ENCODE assay signal across 16 mouse cellular contexts in genomic region chr10:25371336-25371735, GRCm38 (mm10). TPM values are rescaled to one million over a fixed set of nuclear protein-coding genes. Genes with fewer than 3 reads are reported as not detected.
DNase-seq lines count a peak whose midpoint lies in the region; ATAC-seq lines count a peak whose summit lies in the region.
"Had no signal": no experiment of that assay in that cellular context is flagged by ENCODE, and none has a peak within 500 bp of the region (broad histone marks: within the 10 kb centered on the region; RNA-seq: fewer than 3 reads in every experiment).

No protein-coding gene starts in this region.

- no peak overlapping the region for H3K9ac ChIP-seq in heart, embryonic 13.5 days
- H3K9ac ChIP-seq in midbrain, embryonic 11.5 days (ENCODE audit: low read length) = no peak overlapping the region
- H3K9ac ChIP-seq in embryonic facial prominence, embryonic 14.5 days (ENCODE audit: low read depth, low read length) = no peak overlapping the region
- H3K9ac ChIP-seq in stomach, embryonic 15.5 days = no peak overlapping the region
- H3K9ac ChIP-seq: hindbrain, embryonic 15.5 days; neural tube, embryonic 13.5 days had no signal

- 69% methylated on average over 2 of the region's 2 CpGs for WGBS in heart, embryonic 13.5 days
- 75% methylated on average over 2 of the region's 2 CpGs for WGBS in midbrain, embryonic 11.5 days
- 73% methylated on average over 2 of the region's 2 CpGs for WGBS in midbrain, embryonic 10.5 days
- 34% methylated on average over 2 of the region's 2 CpGs for WGBS in embryonic facial prominence, embryonic 14.5 days
- WGBS in stomach, embryonic 15.5 days = 59% methylated on average over 2 of the region's 2 CpGs

- H3K27me3 ChIP-seq in heart, embryonic 13.5 days (replicated peaks) = no peaks in the 10 kb centered on the region
- H3K27me3 ChIP-seq in midbrain, embryonic 11.5 days (ENCODE audit: control insufficient read depth, insufficient read depth, low read length) = no peaks in the 10 kb centered on the region
- H3K27me3 ChIP-seq in midbrain, embryonic 10.5 days (ENCODE audit: low read depth, poor library complexity, severe bottlenecking) = no peaks in the 10 kb centered on the region
- no peaks in the 10 kb centered on the region for H3K27me3 ChIP-seq in embryonic facial prominence, embryonic 14.5 days (replicated peaks; ENCODE audit: control insufficient read depth, insufficient read depth, low read length)
- no peaks in the 10 kb centered on the region for H3K27me3 ChIP-seq in stomach, embryonic 15.5 days (replicated peaks)
- H3K27me3 ChIP-seq: hindbrain, embryonic 15.5 days; neural tube, embryonic 13.5 days had no signal

- H3K9me3 ChIP-seq in heart, embryonic 13.5 days = no peaks in the 10 kb centered on the region
- no peaks in the 10 kb centered on the region for H3K9me3 ChIP-seq in midbrain, embryonic 11.5 days (ENCODE audit: control insufficient read depth, low read length)
- H3K9me3 ChIP-seq in midbrain, embryonic 10.5 days (replicated peaks) = no peaks in the 10 kb centered on the region
- no peaks in the 10 kb centered on the region for H3K9me3 ChIP-seq in embryonic facial prominence, embryonic 14.5 days (ENCODE audit: control insufficient read depth, low read length)
- no peaks in the 10 kb centered on the region for H3K9me3 ChIP-seq in stomach, embryonic 15.5 days
- H3K9me3 ChIP-seq: G1E; hindbrain, embryonic 15.5 days; neural tube, embryonic 13.5 days had no signal

- H3K4me3 ChIP-seq in heart, embryonic 13.5 days = no peak overlapping the region
- H3K4me3 ChIP-seq in midbrain, embryonic 11.5 days (ENCODE audit: low read depth, low read length) = no peak overlapping the region
- H3K4me3 ChIP-seq in midbrain, embryonic 10.5 days = no peak overlapping the region
- H3K4me3 ChIP-seq in embryonic facial prominence, embryonic 14.5 days (ENCODE audit: low read depth, low read length) = no peak overlapping the region
- H3K4me3 ChIP-seq in stomach, embryonic 15.5 days (replicated peaks) = no peak overlapping the region
- H3K4me3 ChIP-seq: hindbrain, embryonic 15.5 days; neural tube, embryonic 13.5 days had no signal

- ATAC-seq in heart, embryonic 13.5 days (ENCODE audit: extremely low read depth, insufficient number of reproducible peaks, low FRiP score, low TSS enrichment) = no peak
- ATAC-seq in midbrain, embryonic 11.5 days (ENCODE audit: low FRiP score) = no peak
- no peak for ATAC-seq in embryonic facial prominence, embryonic 14.5 days (ENCODE audit: low read depth)
- no peak for ATAC-seq in stomach, embryonic 15.5 days (ENCODE audit: insufficient read depth, low FRiP score, low read depth)

- H3K4me1 ChIP-seq in heart, embryonic 13.5 days = peaks cover 80% of the 10 kb centered on the region
- H3K4me1 ChIP-seq in midbrain, embryonic 11.5 days (ENCODE audit: control insufficient read depth, insufficient read depth, low read length) = peaks cover 10% of the 10 kb centered on the region
- peaks cover 28% of the 10 kb centered on the region for H3K4me1 ChIP-seq in midbrain, embryonic 10.5 days
- peaks cover 62% of the 10 kb centered on the region for H3K4me1 ChIP-seq in embryonic facial prominence, embryonic 14.5 days (ENCODE audit: control insufficient read depth, insufficient read depth, low read length)
- peaks cover 12% of the 10 kb centered on the region; the same call in 1 of the 2 replicates for H3K4me1 ChIP-seq in stomach, embryonic 15.5 days

- DNase-seq in heart, adult 18-20 months = no peak
- DNase-seq in midbrain, embryonic 11.5 days (ENCODE audit: low spot score, missing footprints) = peak; percentile 81
- DNase-seq in midbrain, embryonic 10.5 days (ENCODE audit: low spot score) = no peak
- DNase-seq in embryonic facial prominence, embryonic 14.5 days (ENCODE audit: low spot score) = no peak
- DNase-seq in kidney, postnatal 36 days = no peak
- DNase-seq in right cerebral cortex, postnatal 4 days = no peak
- DNase-seq: adrenal gland, adult 8-10 months; kidney, adult 11 months; kidney, postnatal 14 days; lung, adult 18-20 months; thymus, postnatal 14 days had no signal

- H3K4me2 ChIP-seq in heart, embryonic 13.5 days = peak overlapping the region; percentile 39
- no peak overlapping the region for H3K4me2 ChIP-seq in midbrain, embryonic 11.5 days
- peak overlapping the region; percentile 29 for H3K4me2 ChIP-seq in embryonic facial prominence, embryonic 14.5 days (ENCODE audit: low read depth, low read length)
- no peak overlapping the region for H3K4me2 ChIP-seq in stomach, embryonic 15.5 days
- H3K4me2 ChIP-seq: neural tube, embryonic 13.5 days had no signal

- H3K36me3 ChIP-seq in heart, embryonic 13.5 days = no peaks in the 10 kb centered on the region
- H3K36me3 ChIP-seq in midbrain, embryonic 11.5 days (ENCODE audit: control insufficient read depth, insufficient read depth, low read length) = no peaks in the 10 kb centered on the region
- H3K36me3 ChIP-seq in midbrain, embryonic 10.5 days = no peaks in the 10 kb centered on the region
- H3K36me3 ChIP-seq in embryonic facial prominence, embryonic 14.5 days (ENCODE audit: control insufficient read depth, insufficient read depth, low read length) = no peaks in the 10 kb centered on the region
- H3K36me3 ChIP-seq in stomach, embryonic 15.5 days = no peaks in the 10 kb centered on the region
- H3K36me3 ChIP-seq: G1E; hindbrain, embryonic 15.5 days; neural tube, embryonic 13.5 days had no signal

- H3K27ac ChIP-seq in heart, embryonic 13.5 days (replicated peaks) = peak overlapping the region; percentile 52
- H3K27ac ChIP-seq in midbrain, embryonic 11.5 days (ENCODE audit: low read depth, low read length) = no peak overlapping the region
- no peak overlapping the region for H3K27ac ChIP-seq in midbrain, embryonic 10.5 days (replicated peaks)
- peak overlapping the region; percentile 84 for H3K27ac ChIP-seq in embryonic facial prominence, embryonic 14.5 days (replicated peaks; ENCODE audit: low read depth, low read length)
- peak overlapping the region; percentile 57; the same call in 1 of the 2 replicates for H3K27ac ChIP-seq in stomach, embryonic 15.5 days
- H3K27ac ChIP-seq: neural tube, embryonic 13.5 days had no signal

RNA-seq across cellular contexts. Expression of gene Epb41l2, which starts 11.7 kb away (rescaled TPM):
- 42.9 and 45.8 TPM in 2 replicates for polyA plus RNA-seq in heart, embryonic 13.5 days (2015; fragmentation: Nextera tagmentation; extraction: Ambion mirVana)
- total RNA-seq in heart, adult 18-20 months (2021) = 10 to 100 TPM; 38.5 to 38.7 TPM
- polyA plus RNA-seq in midbrain, embryonic 11.5 days (2014; fragmentation: Nextera tagmentation; extraction: Ambion mirVana) = 39.4 and 40.8 TPM in 2 replicates
- polyA plus RNA-seq in midbrain, embryonic 10.5 days (2016; fragmentation: Nextera tagmentation; extraction: Ambion mirVana) = 43.2 and 47.5 TPM in 2 replicates
- polyA plus RNA-seq in embryonic facial prominence, embryonic 14.5 days (2014; fragmentation: Nextera tagmentation; extraction: Ambion mirVana) = 86.7 and 90.3 TPM in 2 replicates
- 50.2 and 56.1 TPM in 2 replicates for polyA plus RNA-seq in stomach, embryonic 15.5 days (2015; fragmentation: Nextera tagmentation; extraction: Ambion mirVana)
- polyA plus RNA-seq: G1E had no signal

Comparison
In these comparisons a context has a peak if more than half of its experiments do, and no peak if none do; other contexts are left out.
1. H3K27ac ChIP-seq: peak in heart, embryonic 13.5 days (single experiment), embryonic facial prominence, embryonic 14.5 days (single experiment) and stomach, embryonic 15.5 days (single experiment); none in midbrain, embryonic 11.5 days (single experiment) and midbrain, embryonic 10.5 days (single experiment).
2. H3K4me2 ChIP-seq: peak in heart, embryonic 13.5 days (single experiment) and embryonic facial prominence, embryonic 14.5 days (single experiment); none in midbrain, embryonic 11.5 days (single experiment) and stomach, embryonic 15.5 days (single experiment).